Mouse (Mus musculus) forebrain, embryonic 10.5 days (tissue): Measurements from ENCODE around the gene Slc28a1. TPM values are rescaled to one million over a fixed set of nuclear protein-coding genes. Genes with fewer than 3 reads are reported as not detected.
"Not testable (repeated sequence)": the region's sequence is repeated elsewhere in the genome, so short reads cannot be mapped to it uniquely, and the experiment has no call there.

Experiments
- DNase-seq: peaks from one replicate; pipeline ENCODE4 v3.0.0-alpha.2; 2017; ENCODE audit warnings: low spot score; ENCODE audit errors: extremely low spot score
- H3K27ac ChIP-seq: fragments of 300-500 bp; sonication (generic); 2 replicates; pipeline ENCODE4 v1.5.1; 2016; ENCODE audit warnings: mild to moderate bottlenecking
- H3K27me3 ChIP-seq: fragments of 300-500 bp; sonication (generic); 2 replicates; pipeline ENCODE4 v1.6.1; 2016; ENCODE audit warnings: mild to moderate bottlenecking; ENCODE audit not compliant: poor library complexity, severe bottlenecking
- H3K36me3 ChIP-seq: fragments of 300-500 bp; sonication (generic); replicated peaks from 2 replicates; pipeline ENCODE4 v1.6.1; 2016; ENCODE audit warnings: mild to moderate bottlenecking, moderate library complexity
- H3K4me1 ChIP-seq: fragments of 300-500 bp; sonication (generic); 2 replicates; pipeline ENCODE4 v1.6.1; 2016
- H3K4me3 ChIP-seq: fragments of 300-500 bp; sonication (generic); 2 replicates; pipeline ENCODE4 v1.5.1; 2016; ENCODE audit warnings: mild to moderate bottlenecking, moderate library complexity
- H3K9me3 ChIP-seq: fragments of 300-500 bp; sonication (generic); 2 replicates; pipeline ENCODE4 v1.6.1; 2016; ENCODE audit warnings: mild to moderate bottlenecking, moderate library complexity
- WGBS: fragments of 180-500 bp; shearing (Covaris S2); methylation state at CpG from one replicate; pipeline ENCODE4 v1.1.7; 2016; 5-methylcytosine and 5-hydroxymethylcytosine counted together
- polyA plus RNA-seq: library from polyadenylated mRNA; unstranded; fragments of >200 nt; fragmentation: Nextera tagmentation; extraction: Ambion mirVana; gene quantifications from 2 replicates; pipeline ENCODE4 v1.2.1, GENCODE M21; 2016

Gene Slc28a1
- polyA plus RNA-seq, 1 experiment from 2014 or later = not detected

- H3K4me3 ChIP-seq = no peak overlapping the region
- H3K4me1 ChIP-seq = no peaks in the 10 kb centered on the region
- no peaks in the 10 kb centered on the region for H3K27me3 ChIP-seq
- H3K9me3 ChIP-seq = no peaks in the 10 kb centered on the region
- 87% methylated on average over 10 of the region's 10 CpGs for WGBS
- DNase-seq = no peak
- no peaks in the 10 kb centered on the region for H3K36me3 ChIP-seq
- no peak overlapping the region for H3K27ac ChIP-seq
Observed at GRCm38 (mm10) chr7:81182492-81183175, 68.0 kb downstream of the Slc28a1 start.

- Histone ChIP-seq H3K9me3 (no peaks in the 10 kb centered on the region), H3K4me3 (no peak overlapping the region), H3K36me3 (no peaks in the 10 kb centered on the region), H3K27ac (no peak overlapping the region), H3K4me1 (no peaks in the 10 kb centered on the region), H3K27me3 (no peaks in the 10 kb centered on the region)
- DNase-seq = no peak
Observed at GRCm38 (mm10) chr7:81183181-81183580, 68.6 kb downstream of the Slc28a1 start.

- no peaks in the 10 kb centered on the region for H3K4me1 ChIP-seq
- WGBS = 77% methylated on average over 2 of the region's 2 CpGs
- H3K27me3 ChIP-seq = no peaks in the 10 kb centered on the region
- DNase-seq = no peak
- H3K27ac ChIP-seq = no peak overlapping the region
- no peaks in the 10 kb centered on the region for H3K9me3 ChIP-seq
- no peaks in the 10 kb centered on the region for H3K36me3 ChIP-seq
- no peak overlapping the region for H3K4me3 ChIP-seq
Observed at GRCm38 (mm10) chr7:81184136-81184535, 69.5 kb downstream of the Slc28a1 start.

GRCm38 (mm10) chr7:81184651-81185050 lies 70.1 kb downstream of the Slc28a1 start:
- Histone ChIP-seq H3K36me3 (no peaks in the 10 kb centered on the region), H3K4me1 (no peaks in the 10 kb centered on the region), H3K27ac (no peak overlapping the region), H3K4me3 (no peak overlapping the region), H3K27me3 (no peaks in the 10 kb centered on the region), H3K9me3 (no peaks in the 10 kb centered on the region)
- WGBS = 79% methylated on average over 1 of the region's 1 CpGs
- DNase-seq = no peak

DNA sequence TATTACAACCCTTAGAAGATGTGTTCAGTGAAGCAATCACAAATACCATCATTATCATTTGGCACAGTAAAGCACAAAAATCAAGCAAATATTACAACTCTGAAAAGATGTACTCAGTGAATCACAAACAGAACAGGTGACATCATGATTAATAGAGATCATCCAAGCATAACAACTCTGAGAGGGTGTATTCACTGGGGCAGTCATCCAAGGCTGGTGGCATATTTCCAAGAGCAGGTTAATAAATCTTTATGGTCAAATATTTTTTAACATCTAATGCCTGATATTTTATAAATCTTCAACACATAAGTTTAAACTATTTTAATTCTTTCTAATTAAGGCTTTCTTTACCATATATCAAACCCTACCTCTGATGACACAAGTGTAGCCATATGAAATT lies 71.4 kb downstream of the Slc28a1 start:
- DNase-seq, H3K27me3 ChIP-seq, H3K4me1 ChIP-seq, H3K27ac ChIP-seq, H3K4me3 ChIP-seq, H3K36me3 ChIP-seq, H3K9me3 ChIP-seq: not testable (repeated sequence)

GRCm38 (mm10) chr7:81189180-81189579 lies 74.6 kb downstream of the Slc28a1 start:
- H3K36me3 ChIP-seq = no peaks in the 10 kb centered on the region
- no peak for DNase-seq
- H3K9me3 ChIP-seq = no peaks in the 10 kb centered on the region
- H3K27me3 ChIP-seq = no peaks in the 10 kb centered on the region
- H3K4me1 ChIP-seq = peaks cover 7% of the 10 kb centered on the region; the same call in 1 of the 2 replicates
- H3K27ac ChIP-seq = no peak overlapping the region
- WGBS = 82% methylated on average over 9 of the region's 9 CpGs
- H3K4me3 ChIP-seq = no peak overlapping the region

GRCm38 (mm10) chr7:81195509-81195908 lies 80.9 kb downstream of the Slc28a1 start:
- Histone ChIP-seq H3K27ac (no peak overlapping the region), H3K4me1 (peaks cover 19% of the 10 kb centered on the region), H3K27me3 (no peaks in the 10 kb centered on the region), H3K4me3 (no peak overlapping the region), H3K9me3 (no peaks in the 10 kb centered on the region), H3K36me3 (no peaks in the 10 kb centered on the region)
- 88% methylated on average over 4 of the region's 4 CpGs for WGBS
- DNase-seq = no peak

DNA sequence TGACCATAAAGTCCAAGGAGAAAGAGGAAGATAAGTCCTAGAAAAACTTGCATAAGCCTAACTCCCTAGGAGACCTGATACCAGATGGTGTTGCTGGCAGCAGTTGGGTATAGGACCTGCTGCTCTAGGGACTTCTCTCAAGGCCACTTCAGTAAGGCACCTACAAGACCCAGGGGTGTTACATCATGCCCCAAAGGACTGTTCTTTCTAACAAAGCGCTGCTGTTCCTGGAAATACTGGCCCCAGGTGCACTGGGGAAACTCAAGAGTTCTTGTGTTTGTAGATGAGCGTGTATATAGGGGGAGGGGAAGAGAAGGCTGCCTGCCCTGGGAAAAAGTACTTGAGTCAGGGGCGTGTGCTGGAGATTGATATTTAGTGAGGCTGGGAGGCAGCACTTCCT lies 82.2 kb downstream of the Slc28a1 start:
- H3K36me3 ChIP-seq = no peaks in the 10 kb centered on the region
- H3K27ac ChIP-seq = no peak overlapping the region
- WGBS = 79% methylated on average over 3 of the region's 3 CpGs
- peaks cover 12% of the 10 kb centered on the region for H3K4me1 ChIP-seq
- no peak for DNase-seq
- no peaks in the 10 kb centered on the region for H3K27me3 ChIP-seq
- H3K9me3 ChIP-seq = no peaks in the 10 kb centered on the region
- H3K4me3 ChIP-seq = no peak overlapping the region

- DNase-seq = no peak
- Histone ChIP-seq H3K9me3 (no peaks in the 10 kb centered on the region), H3K36me3 (no peaks in the 10 kb centered on the region), H3K4me3 (no peak overlapping the region), H3K4me1 (peaks cover 15% of the 10 kb centered on the region), H3K27me3 (no peaks in the 10 kb centered on the region), H3K27ac (no peak overlapping the region)
- WGBS = 48% methylated on average over 4 of the region's 4 CpGs
Observed at GRCm38 (mm10) chr7:81198538-81198937, 83.9 kb downstream of the Slc28a1 start.

DNA sequence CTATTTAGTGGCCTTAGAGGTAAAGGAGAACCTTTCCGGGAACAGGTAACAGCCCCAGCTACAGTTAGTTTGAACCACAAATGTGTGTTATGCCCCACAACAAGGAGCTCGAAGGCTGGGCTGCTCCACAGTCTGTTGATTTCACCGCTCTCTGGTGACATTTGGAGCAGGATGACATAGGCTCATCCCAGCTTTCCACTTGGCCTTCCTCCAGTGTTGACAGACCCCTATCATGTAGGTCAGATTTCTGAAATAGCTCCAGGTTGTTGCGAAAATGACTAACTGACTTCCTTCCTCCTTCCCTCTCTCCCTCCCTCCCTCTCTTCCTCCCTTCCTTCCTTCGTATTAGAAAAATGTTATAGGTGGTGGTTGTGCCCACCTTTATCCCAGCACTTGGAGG lies 84.5 kb downstream of the Slc28a1 start:
- Histone ChIP-seq H3K9me3 (no peaks in the 10 kb centered on the region), H3K36me3 (no peaks in the 10 kb centered on the region), H3K4me3 (no peak overlapping the region), H3K27ac (no peak overlapping the region), H3K27me3 (no peaks in the 10 kb centered on the region), H3K4me1 (peaks cover 15% of the 10 kb centered on the region)
- no peak for DNase-seq
- 73% methylated on average over 5 of the region's 5 CpGs for WGBS

- H3K9me3 ChIP-seq = no peaks in the 10 kb centered on the region
- 66% methylated on average over 4 of the region's 4 CpGs for WGBS
- H3K27ac ChIP-seq = no peak overlapping the region
- H3K4me3 ChIP-seq = no peak overlapping the region
- no peaks in the 10 kb centered on the region for H3K36me3 ChIP-seq
- H3K27me3 ChIP-seq = no peaks in the 10 kb centered on the region
- no peak for DNase-seq
- peaks cover 15% of the 10 kb centered on the region for H3K4me1 ChIP-seq
Observed at GRCm38 (mm10) chr7:81199757-81200156, 85.2 kb downstream of the Slc28a1 start.

DNA sequence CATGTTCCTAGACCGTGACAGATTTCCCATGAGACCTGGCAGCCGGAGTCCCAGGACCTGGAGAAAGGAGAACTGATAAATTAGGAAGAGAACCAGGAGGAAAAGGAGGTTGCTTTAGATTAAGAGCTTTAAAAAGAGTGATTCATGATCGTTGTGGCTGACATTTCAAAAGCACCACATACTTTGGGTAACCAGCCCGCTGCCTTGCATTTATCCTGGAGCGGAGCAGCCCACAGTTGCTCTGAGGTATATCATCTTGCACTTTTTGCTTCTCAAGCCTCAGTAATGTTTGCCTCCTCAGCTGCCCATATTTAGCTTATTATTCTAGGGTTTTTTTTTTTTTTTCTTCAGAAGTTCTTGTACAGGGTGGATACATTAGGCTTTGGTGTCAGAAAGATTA lies 87.8 kb downstream of the Slc28a1 start:
- WGBS = 80% methylated on average over 5 of the region's 5 CpGs
- H3K27ac ChIP-seq = no peak overlapping the region

GRCm38 (mm10) chr7:81203576-81203975 lies 89.0 kb downstream of the Slc28a1 start:
- H3K36me3 ChIP-seq, H3K4me1 ChIP-seq, DNase-seq, H3K9me3 ChIP-seq, H3K27me3 ChIP-seq, H3K27ac ChIP-seq, H3K4me3 ChIP-seq: not testable (repeated sequence)
- WGBS = 91% methylated on average over 10 of the region's 10 CpGs

More for the DNA sequence above, 87.8 kb downstream of the Slc28a1 start:
- no peaks in the 10 kb centered on the region for H3K36me3 ChIP-seq
- H3K27me3 ChIP-seq = no peaks in the 10 kb centered on the region
- H3K4me3 ChIP-seq = no peak overlapping the region
- H3K4me1 ChIP-seq = peaks cover 15% of the 10 kb centered on the region
- no peak for DNase-seq
- H3K9me3 ChIP-seq = no peaks in the 10 kb centered on the region

DNA sequence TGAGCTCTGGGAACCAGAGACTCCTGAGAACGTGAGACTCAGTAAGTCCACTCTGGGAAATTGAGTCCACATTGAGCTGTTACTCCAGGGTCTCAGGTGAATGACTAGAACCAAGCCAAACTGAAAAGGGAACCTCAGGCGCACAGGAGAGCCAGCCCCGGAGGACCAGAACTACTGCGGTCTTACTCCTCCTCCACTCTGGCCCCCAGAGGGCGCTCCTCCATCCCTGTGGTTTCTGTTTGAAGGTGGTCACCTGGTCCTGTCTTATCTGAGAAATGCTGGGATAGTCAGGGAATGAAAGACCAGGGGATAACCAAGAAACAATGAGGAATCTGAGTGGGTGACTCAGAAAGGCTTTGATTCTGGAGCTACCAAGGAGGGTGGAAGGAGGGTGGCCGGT lies 94.3 kb downstream of the Slc28a1 start:
- peaks cover 63% of the 10 kb centered on the region for H3K27me3 ChIP-seq
- H3K4me1 ChIP-seq = peaks cover 38% of the 10 kb centered on the region
- H3K4me3 ChIP-seq = no peak overlapping the region
- DNase-seq = peak; percentile 46
- no peaks in the 10 kb centered on the region for H3K36me3 ChIP-seq
- H3K27ac ChIP-seq = no peak overlapping the region
- no peaks in the 10 kb centered on the region for H3K9me3 ChIP-seq
- WGBS = 17% methylated on average over 6 of the region's 6 CpGs
